8 mouse cellular contexts compared by ENCODE assay signal in genomic region chr11:55392474-55392873, GRCm38 (mm10). TPM values are rescaled to one million over a fixed set of nuclear protein-coding genes. Genes with fewer than 3 reads are reported as not detected.
DNase-seq lines count a peak whose midpoint lies in the region; ATAC-seq lines count a peak whose summit lies in the region.

No protein-coding gene starts in this region.

- no peak overlapping the region for H3K4me3 ChIP-seq in embryonic facial prominence, embryonic 11.5 days (ENCODE audit: low read depth, low read length)

- no peak overlapping the region for H3K4me2 ChIP-seq in embryonic facial prominence, embryonic 11.5 days (ENCODE audit: low read depth, low read length)

- H3K4me1 ChIP-seq in embryonic facial prominence, embryonic 11.5 days (ENCODE audit: control insufficient read depth, insufficient read depth, low read length) = no peaks in the 10 kb centered on the region

- peak; percentile 59 for DNase-seq in gastrocnemius, adult 18-20 months (ENCODE audit: low spot score)
- DNase-seq in gastrocnemius, adult 8-10 months (ENCODE audit: low spot score in 2 of 2) = no peak
- DNase-seq in 3T3-L1 (ENCODE audit: low read depth, low spot score) = peak; percentile 74
- peak; percentile 61 for DNase-seq in embryonic facial prominence, embryonic 11.5 days (ENCODE audit: low spot score)
- DNase-seq in heart, postnatal 10 days = peak; percentile 70 to 77
- DNase-seq in yolk sac, embryonic 10.5 days (ENCODE audit: low spot score) = peak; percentile 62
- no peak for DNase-seq in urinary bladder, postnatal 4 days (ENCODE audit: low spot score in 2 of 2)
- no peak for DNase-seq in left cerebral cortex, adult 8-10 months (ENCODE audit: low spot score in 2 of 2)

- no peak for ATAC-seq in embryonic facial prominence, embryonic 11.5 days (replicated peaks; ENCODE audit: insufficient number of reproducible peaks, low FRiP score, low TSS enrichment, low read depth)

- intact Hi-C loops in heart, postnatal 10 days (cut with DNase I) = no loop called here

- H3K27ac ChIP-seq in embryonic facial prominence, embryonic 11.5 days (replicated peaks; ENCODE audit: low read depth, low read length) = no peak overlapping the region

- 23% methylated on average over 10 of the region's 10 CpGs for WGBS in embryonic facial prominence, embryonic 11.5 days

- H3K9me3 ChIP-seq in embryonic facial prominence, embryonic 11.5 days (replicated peaks; ENCODE audit: control insufficient read depth, low read length) = no peaks in the 10 kb centered on the region

- H3K27me3 ChIP-seq in embryonic facial prominence, embryonic 11.5 days (ENCODE audit: control insufficient read depth, insufficient read depth, low read length) = no peaks in the 10 kb centered on the region

- peaks cover under 1% of the 10 kb centered on the region; the same call in 1 of the 2 replicates for H3K36me3 ChIP-seq in embryonic facial prominence, embryonic 11.5 days (replicated peaks; ENCODE audit: control insufficient read depth, insufficient read depth, low read depth, low read length)

- no peak overlapping the region for H3K9ac ChIP-seq in embryonic facial prominence, embryonic 11.5 days (replicated peaks; ENCODE audit: low read length)

RNA-seq across cellular contexts. Expression of gene Sparc, which starts 30.5 kb away (rescaled TPM):
- 100 to 1,000 TPM; 141 to 200 TPM for total RNA-seq in gastrocnemius, adult 18-20 months (2021)
- 100 to 1,000 TPM in 3 of 4 experiments, 10 to 100 TPM in 1; 94.4 to 242 (median 133) TPM for total RNA-seq in gastrocnemius, adult 8-10 months (2022)
- 423 and 462 TPM in 2 replicates for polyA plus RNA-seq in embryonic facial prominence, embryonic 11.5 days (2014; fragmentation: Nextera tagmentation; extraction: Ambion mirVana)
- 1,000 to 10,000 TPM; 1,750 to 1,767 TPM for total RNA-seq in heart, postnatal 10 days (2021)
- 100 to 1,000 TPM; 217 to 328 (median 260) TPM for total RNA-seq in left cerebral cortex, adult 8-10 months (2022)

RNA-seq across cellular contexts. Expression of gene Fat2, which starts 56.1 kb away (rescaled TPM):
- under 1 TPM; 0.02 to 0.05 TPM for total RNA-seq in gastrocnemius, adult 18-20 months (2021)
- under 1 TPM in 3 of 4 experiments, not detected in 1; 0.02 to 0.05 (median 0.02) TPM for total RNA-seq in gastrocnemius, adult 8-10 months (2022)
- polyA plus RNA-seq in embryonic facial prominence, embryonic 11.5 days (2014; fragmentation: Nextera tagmentation; extraction: Ambion mirVana) = 0.07 and 0.08 TPM in 2 replicates
- under 1 TPM; 0.02 to 0.05 TPM for total RNA-seq in heart, postnatal 10 days (2021)
- under 1 TPM; 0.16 to 0.32 (median 0.19) TPM for total RNA-seq in left cerebral cortex, adult 8-10 months (2022)

Comparison
In these comparisons a context has a peak if more than half of its experiments do, and no peak if none do; other contexts are left out.
1. DNase-seq: peak in gastrocnemius, adult 18-20 months (single experiment), 3T3-L1 (single experiment), embryonic facial prominence, embryonic 11.5 days (single experiment), heart, postnatal 10 days (2 of 2) and yolk sac, embryonic 10.5 days (single experiment); none in gastrocnemius, adult 8-10 months (0 of 2), urinary bladder, postnatal 4 days (0 of 2) and left cerebral cortex, adult 8-10 months (0 of 2).
2. RNA of gene Sparc, which starts 30.5 kb away (total RNA-seq): 1,750 to 1,767 TPM in heart, postnatal 10 days; 217 to 328 TPM in left cerebral cortex, adult 8-10 months, 141 to 200 TPM in gastrocnemius, adult 18-20 months and 94.4 to 242 TPM in gastrocnemius, adult 8-10 months; every median in the first group is over 4 times any median in the second.